Comparison of ENCODE assay signal across 8 mouse cellular contexts in the genomic region with DNA sequence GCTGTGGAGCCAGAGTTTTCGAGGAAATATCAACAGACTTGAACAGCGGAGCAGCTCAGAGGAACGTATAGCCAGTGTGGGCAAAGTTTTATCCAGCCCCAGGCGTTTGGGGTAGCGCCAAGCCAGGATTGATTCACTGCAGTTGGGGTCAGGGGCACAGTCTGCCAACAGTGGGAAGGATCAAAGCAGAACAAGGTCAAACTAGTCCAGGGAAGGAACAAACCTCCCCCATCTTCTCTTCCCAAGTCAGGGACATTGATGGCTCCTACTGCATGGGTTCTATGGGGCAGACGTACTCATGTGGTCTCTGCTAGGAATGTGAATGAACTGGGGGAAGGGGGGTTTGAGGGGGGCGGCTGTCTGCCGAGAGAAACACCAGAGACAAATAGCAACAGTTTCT. TPM values are rescaled to one million over a fixed set of nuclear protein-coding genes. Genes with fewer than 3 reads are reported as not detected.
DNase-seq lines count a peak whose midpoint lies in the region; ATAC-seq and TF ChIP-seq lines count a peak whose summit lies in the region.

No protein-coding gene starts in this region.

- H3K9ac ChIP-seq in forebrain, embryonic 11.5 days (ENCODE audit: low read length) = no peak overlapping the region
- no peak overlapping the region; the same call in 1 of the 2 replicates for H3K9ac ChIP-seq in kidney, embryonic 16.5 days (replicated peaks; ENCODE audit: low read length)
- no peak overlapping the region for H3K9ac ChIP-seq in midbrain, postnatal 0 days (replicated peaks; ENCODE audit: low read length, poor library complexity, severe bottlenecking)

- H3K4me1 ChIP-seq in forebrain, embryonic 11.5 days (replicated peaks; ENCODE audit: control insufficient read depth, insufficient read depth, low read length) = peaks cover 4% of the 10 kb centered on the region; the same call in 1 of the 2 replicates
- H3K4me1 ChIP-seq in forebrain, embryonic 10.5 days = peaks cover 39% of the 10 kb centered on the region
- peaks cover 35% of the 10 kb centered on the region for H3K4me1 ChIP-seq in kidney, embryonic 16.5 days (ENCODE audit: insufficient read depth, low read length)
- H3K4me1 ChIP-seq in midbrain, postnatal 0 days (ENCODE audit: insufficient read depth, low read length) = peaks cover 14% of the 10 kb centered on the region; the same call in 1 of the 2 replicates

- DNase-seq in forebrain, embryonic 11.5 days (ENCODE audit: low spot score) = no peak
- DNase-seq in forebrain, embryonic 10.5 days (ENCODE audit: extremely low spot score, low spot score) = no peak
- DNase-seq in embryo, embryonic 9.5 days (ENCODE audit: extremely low spot score) = peak; percentile 68
- DNase-seq in midbrain, postnatal 0 days (ENCODE audit: low spot score) = no peak
- DNase-seq in right cerebral cortex, postnatal 4 days = no peak
- DNase-seq in layer of hippocampus, postnatal 25 days (ENCODE audit: extremely low spot score in 1 of 2, low spot score in 1 of 2) = no peak

- no peaks in the 10 kb centered on the region for H3K36me3 ChIP-seq in forebrain, embryonic 11.5 days (ENCODE audit: control insufficient read depth, insufficient read depth, low read length)
- H3K36me3 ChIP-seq in forebrain, embryonic 10.5 days (replicated peaks) = no peaks in the 10 kb centered on the region
- no peaks in the 10 kb centered on the region for H3K36me3 ChIP-seq in kidney, embryonic 16.5 days (ENCODE audit: insufficient read depth, low read length)
- no peaks in the 10 kb centered on the region for H3K36me3 ChIP-seq in midbrain, postnatal 0 days (ENCODE audit: insufficient read depth, low read length)

- ATAC-seq in forebrain, embryonic 11.5 days (replicated peaks; ENCODE audit: low FRiP score) = peak; percentile 59; the same call in 1 of the 2 replicates
- peak; percentile 78 for ATAC-seq in kidney, embryonic 16.5 days (ENCODE audit: low FRiP score, low TSS enrichment)
- peak; percentile 53 for ATAC-seq in midbrain, postnatal 0 days (ENCODE audit: low FRiP score)
- ATAC-seq in activated CD4-positive, CD25-positive, alpha-beta regulatory T cell, adult 4 months = no peak

- H3K9me3 ChIP-seq in forebrain, embryonic 11.5 days (ENCODE audit: control insufficient read depth, low read length) = no peaks in the 10 kb centered on the region
- H3K9me3 ChIP-seq in forebrain, embryonic 10.5 days = no peaks in the 10 kb centered on the region
- H3K9me3 ChIP-seq in kidney, embryonic 16.5 days (ENCODE audit: low read length) = no peaks in the 10 kb centered on the region
- H3K9me3 ChIP-seq in midbrain, postnatal 0 days (ENCODE audit: low read length) = no peaks in the 10 kb centered on the region

- H3K4me3 ChIP-seq in forebrain, embryonic 11.5 days (ENCODE audit: low read depth, low read length) = no peak overlapping the region
- no peak overlapping the region for H3K4me3 ChIP-seq in forebrain, embryonic 10.5 days
- no peak overlapping the region for H3K4me3 ChIP-seq in kidney, embryonic 16.5 days (ENCODE audit: low read length)
- no peak overlapping the region for H3K4me3 ChIP-seq in midbrain, postnatal 0 days (ENCODE audit: low read depth, low read length)

- H3K27me3 ChIP-seq in forebrain, embryonic 11.5 days (ENCODE audit: control insufficient read depth, insufficient read depth, low read length) = no peaks in the 10 kb centered on the region
- no peaks in the 10 kb centered on the region for H3K27me3 ChIP-seq in forebrain, embryonic 10.5 days (ENCODE audit: poor library complexity, severe bottlenecking)
- H3K27me3 ChIP-seq in kidney, embryonic 16.5 days (ENCODE audit: insufficient read depth, low read length) = no peaks in the 10 kb centered on the region
- no peaks in the 10 kb centered on the region for H3K27me3 ChIP-seq in midbrain, postnatal 0 days (ENCODE audit: insufficient read depth, low read length)

- no peak for TF ChIP-seq CTCF in midbrain, postnatal 0 days (IDR thresholded peaks at IDR 0.05)

- H3K27ac ChIP-seq in forebrain, embryonic 11.5 days (ENCODE audit: low read depth, low read length) = no peak overlapping the region
- no peak overlapping the region for H3K27ac ChIP-seq in forebrain, embryonic 10.5 days
- no peak overlapping the region for H3K27ac ChIP-seq in kidney, embryonic 16.5 days (ENCODE audit: low read length)
- no peak overlapping the region for H3K27ac ChIP-seq in midbrain, postnatal 0 days (ENCODE audit: low read depth, low read length)

- WGBS in forebrain, embryonic 11.5 days = 57% methylated on average over 8 of the region's 8 CpGs
- 60% methylated on average over 8 of the region's 8 CpGs for WGBS in forebrain, embryonic 10.5 days
- 9% methylated on average over 8 of the region's 8 CpGs for WGBS in kidney, embryonic 16.5 days
- 33% methylated on average over 8 of the region's 8 CpGs for WGBS in midbrain, postnatal 0 days

- no peak overlapping the region for H3K4me2 ChIP-seq in forebrain, embryonic 11.5 days (ENCODE audit: low read depth, low read length, severe bottlenecking)
- no peak overlapping the region for H3K4me2 ChIP-seq in kidney, embryonic 16.5 days (replicated peaks; ENCODE audit: low read depth, low read length)
- H3K4me2 ChIP-seq in midbrain, postnatal 0 days (ENCODE audit: low read depth, low read length, poor library complexity, severe bottlenecking) = no peak overlapping the region

RNA-seq across cellular contexts. Expression of gene Mb21d2, which starts 48.7 kb away (rescaled TPM):
- polyA plus RNA-seq in forebrain, embryonic 11.5 days (2014; fragmentation: Nextera tagmentation; extraction: Ambion mirVana) = 6.8 and 7.3 TPM in 2 replicates
- polyA plus RNA-seq in forebrain, embryonic 10.5 days (2016; fragmentation: Nextera tagmentation; extraction: Ambion mirVana) = 4.5 and 4.6 TPM in 2 replicates
- polyA plus RNA-seq in kidney, embryonic 16.5 days (2015; fragmentation: Nextera tagmentation; extraction: Ambion mirVana) = 5.6 and 5.9 TPM in 2 replicates
- total RNA-seq in midbrain, postnatal 0 days (2014; rRNA removed) = 51.5 and 55.6 TPM in 2 replicates
- polyA plus RNA-seq in midbrain, postnatal 0 days (2015; fragmentation: Nextera tagmentation; extraction: Ambion mirVana) = 16.5 and 16.9 TPM in 2 replicates
- not detected for polyA plus RNA-seq in activated CD4-positive, CD25-positive, alpha-beta regulatory T cell, adult 4 months (2017; shearing (Covaris generic))
- 10 to 100 TPM; 25.8 to 26.9 TPM for total RNA-seq in layer of hippocampus, postnatal 25 days (2021)
